Mouse (Mus musculus): ENCODE data around the gene Chuk. TPM values are rescaled to one million over a fixed set of nuclear protein-coding genes. Genes with fewer than 3 reads are reported as not detected.

Gene Chuk
- 53.5 and 54.2 TPM in 2 replicates for polyA plus RNA-seq (2016; fragmentation: Nextera tagmentation; extraction: Ambion mirVana)

GRCm38 (mm10) chr19:44106831-44107660 is at the start of gene Chuk:
TSS of gene Chuk (minus strand) at chr19:44107480.
- peak within 1 kb of the TSS; percentile 18; the same call in 1 of the 2 replicates for H3K27ac ChIP-seq
- peak within 1 kb of the TSS; percentile 90 for H3K9ac ChIP-seq
- H3K36me3 ChIP-seq = peaks cover 21% of the 10 kb centered on the region
- peak within 1 kb of the TSS; percentile 91 for H3K4me2 ChIP-seq (replicated peaks)
- no peaks in the 10 kb centered on the region for H3K27me3 ChIP-seq
- WGBS = 1% methylated on average over 66 of the region's 67 CpGs
- peaks cover 11% of the 10 kb centered on the region for H3K4me1 ChIP-seq
- H3K9me3 ChIP-seq = no peaks in the 10 kb centered on the region
- peak; percentile 95 for ATAC-seq (ENCODE audit: insufficient number of reproducible peaks, insufficient read depth, low FRiP score, low TSS enrichment)
- H3K4me3 ChIP-seq = peak within 1 kb of the TSS; percentile 91

GRCm38 (mm10) chr19:44157005-44157404 is 49.7 kb upstream of the Chuk start:
- Histone ChIP-seq H3K9ac (no peak overlapping the region), H3K27ac (no peak overlapping the region), H3K36me3 (no peaks in the 10 kb centered on the region), H3K4me2 (replicated peaks) (no peak overlapping the region), H3K4me3 (no peak overlapping the region), H3K27me3 (peaks cover 2% of the 10 kb centered on the region; the same call in 1 of the 2 replicates), H3K9me3 (no peaks in the 10 kb centered on the region), H3K4me1 (no peaks in the 10 kb centered on the region)
- ATAC-seq (ENCODE audit: insufficient number of reproducible peaks, insufficient read depth, low FRiP score, low TSS enrichment) = no peak
- WGBS = 94% methylated on average over 10 of the region's 10 CpGs

GRCm38 (mm10) chr19:44153781-44154180 is 46.5 kb upstream of the Chuk start:
- no peak overlapping the region for H3K4me3 ChIP-seq
- no peaks in the 10 kb centered on the region for H3K36me3 ChIP-seq
- no peak overlapping the region for H3K4me2 ChIP-seq (replicated peaks)
- H3K9ac ChIP-seq = no peak overlapping the region
- H3K9me3 ChIP-seq = no peaks in the 10 kb centered on the region
- no peak overlapping the region for H3K27ac ChIP-seq
- no peak for ATAC-seq (ENCODE audit: insufficient number of reproducible peaks, insufficient read depth, low FRiP score, low TSS enrichment)
- no peaks in the 10 kb centered on the region for H3K4me1 ChIP-seq
- H3K27me3 ChIP-seq = peaks cover 8% of the 10 kb centered on the region; the same call in 1 of the 2 replicates
- 85% methylated on average over 5 of the region's 5 CpGs for WGBS

- Histone ChIP-seq H3K27me3 (peaks cover 8% of the 10 kb centered on the region; the same call in 1 of the 2 replicates), H3K36me3 (peaks cover 8% of the 10 kb centered on the region; the same call in 1 of the 2 replicates), H3K9me3 (no peaks in the 10 kb centered on the region), H3K4me3 (no peak overlapping the region), H3K4me2 (replicated peaks) (no peak overlapping the region), H3K4me1 (peaks cover 7% of the 10 kb centered on the region; the same call in 1 of the 2 replicates), H3K9ac (no peak overlapping the region), H3K27ac (no peak overlapping the region)
- ATAC-seq (ENCODE audit: insufficient number of reproducible peaks, insufficient read depth, low FRiP score, low TSS enrichment) = no peak
- 78% methylated on average over 2 of the region's 2 CpGs for WGBS
Measured at GRCm38 (mm10) chr19:44148991-44149390, 41.7 kb upstream of the Chuk start.

GRCm38 (mm10) chr19:44148345-44148744 is 41.1 kb upstream of the Chuk start:
- WGBS = 33% methylated on average over 2 of the region's 2 CpGs

GRCm38 (mm10) chr19:44146951-44147350 is 39.7 kb upstream of the Chuk start:
- no peak overlapping the region for H3K9ac ChIP-seq
- peaks cover 7% of the 10 kb centered on the region; the same call in 1 of the 2 replicates for H3K4me1 ChIP-seq
- peaks cover 24% of the 10 kb centered on the region for H3K36me3 ChIP-seq
- no peak overlapping the region for H3K4me3 ChIP-seq
- no peaks in the 10 kb centered on the region for H3K9me3 ChIP-seq
- no peak for ATAC-seq (ENCODE audit: insufficient number of reproducible peaks, insufficient read depth, low FRiP score, low TSS enrichment)
- no peak overlapping the region for H3K4me2 ChIP-seq (replicated peaks)
- no peak overlapping the region for H3K27ac ChIP-seq
- 95% methylated on average over 8 of the region's 8 CpGs for WGBS
- H3K27me3 ChIP-seq = peaks cover 5% of the 10 kb centered on the region; the same call in 1 of the 2 replicates

More at GRCm38 (mm10) chr19:44148345-44148744, 41.1 kb upstream of the Chuk start:
- no peak overlapping the region for H3K27ac ChIP-seq
- H3K4me3 ChIP-seq = no peak overlapping the region
- peaks cover 8% of the 10 kb centered on the region; the same call in 1 of the 2 replicates for H3K27me3 ChIP-seq
- no peaks in the 10 kb centered on the region for H3K9me3 ChIP-seq
- H3K4me2 ChIP-seq (replicated peaks) = no peak overlapping the region
- peaks cover 12% of the 10 kb centered on the region; the same call in 1 of the 2 replicates for H3K36me3 ChIP-seq
- peaks cover 7% of the 10 kb centered on the region; the same call in 1 of the 2 replicates for H3K4me1 ChIP-seq
- no peak for ATAC-seq (ENCODE audit: insufficient number of reproducible peaks, insufficient read depth, low FRiP score, low TSS enrichment)
- H3K9ac ChIP-seq = no peak overlapping the region

- H3K27ac ChIP-seq = no peak overlapping the region
- H3K9ac ChIP-seq = peak overlapping the region; percentile 77; the same call in 1 of the 2 replicates
- no peak for ATAC-seq (ENCODE audit: insufficient number of reproducible peaks, insufficient read depth, low FRiP score, low TSS enrichment)
Measured at GRCm38 (mm10) chr19:44146568-44146879, 39.2 kb upstream of the Chuk start.

GRCm38 (mm10) chr19:44145702-44146567 is 38.7 kb upstream of the Chuk start, which contains the start of gene Bloc1s2:
TSS of gene Bloc1s2 (minus strand) at chr19:44146446.
- Histone ChIP-seq H3K27me3 (0 out of 2 replicates have a peak, but pooled peaks cover 4% of the 10 kb centered on the region), H3K4me1 (peaks cover 7% of the 10 kb centered on the region; the same call in 1 of the 2 replicates), H3K4me2 (replicated peaks) (peak within 1 kb of the TSS; percentile 76), H3K9ac (peak within 1 kb of the TSS; percentile 77), H3K36me3 (peaks cover 33% of the 10 kb centered on the region), H3K27ac (0 out of 2 replicates have a peak within 1 kb of the TSS, but pooled peaks have one; percentile 60), H3K4me3 (peak within 1 kb of the TSS; percentile 76), H3K9me3 (no peaks in the 10 kb centered on the region)
- WGBS = 4% methylated on average over 44 of the region's 46 CpGs
- 0 out of 2 replicates have a peak, but pooled peaks have one; percentile 15 for ATAC-seq (ENCODE audit: insufficient number of reproducible peaks, insufficient read depth, low FRiP score, low TSS enrichment)

More at GRCm38 (mm10) chr19:44146568-44146879, 39.2 kb upstream of the Chuk start:
- Histone ChIP-seq H3K4me1 (peaks cover 7% of the 10 kb centered on the region; the same call in 1 of the 2 replicates), H3K4me3 (peak overlapping the region; percentile 76), H3K9me3 (no peaks in the 10 kb centered on the region), H3K27me3 (0 out of 2 replicates have a peak, but pooled peaks cover 4% of the 10 kb centered on the region), H3K36me3 (peaks cover 28% of the 10 kb centered on the region), H3K4me2 (replicated peaks) (peak overlapping the region; percentile 76)
- 60% methylated on average over 9 of the region's 9 CpGs for WGBS

- Histone ChIP-seq H3K9me3 (no peaks in the 10 kb centered on the region), H3K4me1 (peaks cover 7% of the 10 kb centered on the region; the same call in 1 of the 2 replicates), H3K27me3 (no peaks in the 10 kb centered on the region), H3K27ac (no peak overlapping the region), H3K36me3 (peaks cover 44% of the 10 kb centered on the region), H3K4me3 (no peak overlapping the region), H3K9ac (no peak overlapping the region), H3K4me2 (replicated peaks) (no peak overlapping the region)
- 92% methylated on average over 9 of the region's 9 CpGs for WGBS
- no peak for ATAC-seq (ENCODE audit: insufficient number of reproducible peaks, insufficient read depth, low FRiP score, low TSS enrichment)
Measured at GRCm38 (mm10) chr19:44144366-44144765, 37.1 kb upstream of the Chuk start.

GRCm38 (mm10) chr19:44135960-44136485 is 28.7 kb upstream of the Chuk start:
- Histone ChIP-seq H3K9me3 (no peaks in the 10 kb centered on the region), H3K4me3 (peak overlapping the region; percentile 79), H3K36me3 (peaks cover 34% of the 10 kb centered on the region), H3K27ac (no peak overlapping the region), H3K4me2 (replicated peaks) (peak overlapping the region; percentile 51), H3K4me1 (peaks cover 6% of the 10 kb centered on the region), H3K9ac (no peak overlapping the region), H3K27me3 (no peaks in the 10 kb centered on the region)
- ATAC-seq (ENCODE audit: insufficient number of reproducible peaks, insufficient read depth, low FRiP score, low TSS enrichment) = no peak
- WGBS = 24% methylated on average over 7 of the region's 7 CpGs

Measured in embryonic facial prominence, embryonic 12.5 days (tissue).